Mouse (Mus musculus): ENCODE data around the gene Col4a1.
A peak's percentile ranks its signal among the peaks of the same experiment; 100 is the strongest.

Col4a1 gene

GRCm38 (mm10) chr8:11327722-11328417, 15.2 kb upstream of the Col4a1 start:
- no peak for DNase-seq (ENCODE audit: low spot score)

- DNase-seq (ENCODE audit: low spot score), result peak; percentile 42
Measured at GRCm38 (mm10) chr8:11327298-11327697, 14.7 kb upstream of the Col4a1 start.

- DNase-seq (ENCODE audit: low spot score), result no peak
Measured at GRCm38 (mm10) chr8:11324801-11325395, 12.3 kb upstream of the Col4a1 start.

GRCm38 (mm10) chr8:11323681-11324080, 11.1 kb upstream of the Col4a1 start:
- no peak for DNase-seq (ENCODE audit: low spot score)

GRCm38 (mm10) chr8:11322724-11323585, 10.3 kb upstream of the Col4a1 start:
- DNase-seq (ENCODE audit: low spot score), result no peak

- DNase-seq (ENCODE audit: low spot score), result no peak
Measured at GRCm38 (mm10) chr8:11321841-11322240, 9.2 kb upstream of the Col4a1 start.

GRCm38 (mm10) chr8:11319405-11319804, 6.8 kb upstream of the Col4a1 start:
- DNase-seq (ENCODE audit: low spot score), result no peak

- DNase-seq (ENCODE audit: low spot score), result no peak
Measured at GRCm38 (mm10) chr8:11316118-11316517, 3.5 kb upstream of the Col4a1 start.

- DNase-seq (ENCODE audit: low spot score), result no peak
Measured at GRCm38 (mm10) chr8:11315179-11315943, 2.7 kb upstream of the Col4a1 start.

- no peak for DNase-seq (ENCODE audit: low spot score)
Measured at GRCm38 (mm10) chr8:11314613-11315012, 2.0 kb upstream of the Col4a1 start.

- DNase-seq (ENCODE audit: low spot score), result peak; percentile 63
Measured at GRCm38 (mm10) chr8:11313176-11314111, 818 bp upstream of the Col4a1 start.

GRCm38 (mm10) chr8:11311681-11312348, 811 bp downstream of the Col4a1 start:
- DNase-seq (ENCODE audit: low spot score), result peak; percentile 59

- no peak for DNase-seq (ENCODE audit: low spot score)
Measured at GRCm38 (mm10) chr8:11310049-11310448, 2.6 kb downstream of the Col4a1 start.

GRCm38 (mm10) chr8:11309226-11309625, 3.4 kb downstream of the Col4a1 start:
- DNase-seq (ENCODE audit: low spot score), result no peak

GRCm38 (mm10) chr8:11308570-11308998, 4.0 kb downstream of the Col4a1 start:
- DNase-seq (ENCODE audit: low spot score), result peak; percentile 62

GRCm38 (mm10) chr8:11307451-11307850, 5.2 kb downstream of the Col4a1 start:
- DNase-seq (ENCODE audit: low spot score), result no peak

- DNase-seq (ENCODE audit: low spot score), result no peak
Measured at GRCm38 (mm10) chr8:11305539-11305938, 7.1 kb downstream of the Col4a1 start.

GRCm38 (mm10) chr8:11304027-11304601, 8.5 kb downstream of the Col4a1 start:
- no peak for DNase-seq (ENCODE audit: low spot score)

GRCm38 (mm10) chr8:11300436-11300835, 12.2 kb downstream of the Col4a1 start:
- DNase-seq (ENCODE audit: low spot score), result no peak

- DNase-seq (ENCODE audit: low spot score), result no peak
Measured at GRCm38 (mm10) chr8:11299317-11299602, 13.4 kb downstream of the Col4a1 start.

All from embryo, embryonic 10.5 days (tissue).